Mouse (Mus musculus): ENCODE measurements around the gene Gp1ba. TPM values are rescaled to one million over a fixed set of nuclear protein-coding genes. Genes with fewer than 3 reads are reported as not detected.

Gene Gp1ba
- polyA plus RNA-seq, 1 experiment from 2014 or later: 0.22 TPM

GRCm38 (mm10) chr11:70658942-70659341 is 20.0 kb downstream of the Gp1ba start:
- WGBS: 81% methylated on average over 8 of the region's 8 CpGs
- H3K4me2 ChIP-seq (ENCODE audit: low read length): no peak overlapping the region
- no peak for DNase-seq (ENCODE audit: low spot score)
- no peak overlapping the region for H3K9ac ChIP-seq (ENCODE audit: low read length)
- no peak overlapping the region for H3K4me3 ChIP-seq (ENCODE audit: low read depth, low read length)
- H3K36me3 ChIP-seq (ENCODE audit: control insufficient read depth, insufficient read depth, low read length): peaks cover 29% of the 10 kb centered on the region
- no peak for ATAC-seq
- H3K27me3 ChIP-seq (replicated peaks; ENCODE audit: control insufficient read depth, insufficient read depth, low read length): no peaks in the 10 kb centered on the region
- no peak overlapping the region for H3K27ac ChIP-seq (ENCODE audit: low read depth, low read length)
- H3K9me3 ChIP-seq (replicated peaks; ENCODE audit: control insufficient read depth, low read length): no peaks in the 10 kb centered on the region
- peaks cover 13% of the 10 kb centered on the region for H3K4me1 ChIP-seq (ENCODE audit: control insufficient read depth, insufficient read depth, low read length)

DNA sequence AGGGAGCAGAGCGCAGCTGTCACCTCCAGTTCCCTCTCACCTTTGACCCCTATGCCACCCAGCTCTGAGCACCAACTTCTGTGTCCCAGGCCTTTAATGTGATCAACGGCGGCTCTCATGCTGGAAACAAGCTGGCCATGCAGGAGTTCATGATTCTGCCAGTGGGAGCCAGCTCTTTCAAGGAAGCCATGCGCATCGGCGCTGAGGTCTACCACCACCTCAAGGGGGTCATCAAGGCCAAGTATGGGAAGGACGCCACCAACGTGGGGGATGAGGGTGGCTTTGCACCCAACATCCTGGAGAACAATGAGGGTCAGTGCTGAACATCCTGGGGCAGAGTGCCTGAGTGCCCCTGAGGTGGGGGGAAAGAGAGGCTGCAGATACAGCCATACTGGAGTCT is 21.6 kb downstream of the Gp1ba start:
- H3K4me1 ChIP-seq (ENCODE audit: control insufficient read depth, insufficient read depth, low read length): peaks cover 11% of the 10 kb centered on the region
- no peaks in the 10 kb centered on the region for H3K9me3 ChIP-seq (replicated peaks; ENCODE audit: control insufficient read depth, low read length)
- no peak overlapping the region for H3K9ac ChIP-seq (ENCODE audit: low read length)
- no peak for DNase-seq (ENCODE audit: low spot score)
- peaks cover 46% of the 10 kb centered on the region for H3K36me3 ChIP-seq (ENCODE audit: control insufficient read depth, insufficient read depth, low read length)
- no peak for ATAC-seq
- no peak overlapping the region for H3K27ac ChIP-seq (ENCODE audit: low read depth, low read length)
- no peaks in the 10 kb centered on the region for H3K27me3 ChIP-seq (replicated peaks; ENCODE audit: control insufficient read depth, insufficient read depth, low read length)
- WGBS: 94% methylated on average over 8 of the region's 8 CpGs
- no peak overlapping the region for H3K4me2 ChIP-seq (ENCODE audit: low read length)
- no peak overlapping the region for H3K4me3 ChIP-seq (ENCODE audit: low read depth, low read length)

- DNase-seq (ENCODE audit: low spot score) (no peak), ATAC-seq (no peak)
- 93% methylated on average over 8 of the region's 8 CpGs for WGBS
- H3K27me3 ChIP-seq (replicated peaks; ENCODE audit: control insufficient read depth, insufficient read depth, low read length): no peaks in the 10 kb centered on the region
- H3K36me3 ChIP-seq (ENCODE audit: control insufficient read depth, insufficient read depth, low read length): peaks cover 52% of the 10 kb centered on the region
- H3K9me3 ChIP-seq (replicated peaks; ENCODE audit: control insufficient read depth, low read length): no peaks in the 10 kb centered on the region
- no peak overlapping the region for H3K27ac ChIP-seq (ENCODE audit: low read depth, low read length)
- peaks cover 6% of the 10 kb centered on the region for H3K4me1 ChIP-seq (ENCODE audit: control insufficient read depth, insufficient read depth, low read length)
- no peak overlapping the region for H3K4me2 ChIP-seq (ENCODE audit: low read length)
- H3K9ac ChIP-seq (ENCODE audit: low read length): no peak overlapping the region
- H3K4me3 ChIP-seq (ENCODE audit: low read depth, low read length): no peak overlapping the region
These were observed 24.2 kb downstream of the Gp1ba start for GRCm38 (mm10) chr11:70663101-70663500.

- H3K9ac ChIP-seq (ENCODE audit: low read length): no peak overlapping the region
- DNase-seq (ENCODE audit: low spot score): no peak
- no peaks in the 10 kb centered on the region for H3K27me3 ChIP-seq (replicated peaks; ENCODE audit: control insufficient read depth, insufficient read depth, low read length)
- H3K4me1 ChIP-seq (ENCODE audit: control insufficient read depth, insufficient read depth, low read length): peaks cover 7% of the 10 kb centered on the region
- ATAC-seq: no peak
- H3K4me3 ChIP-seq (ENCODE audit: low read depth, low read length): no peak overlapping the region
- 86% methylated on average over 6 of the region's 6 CpGs for WGBS
- H3K27ac ChIP-seq (ENCODE audit: low read depth, low read length): no peak overlapping the region
- H3K9me3 ChIP-seq (replicated peaks; ENCODE audit: control insufficient read depth, low read length): no peaks in the 10 kb centered on the region
- peaks cover 52% of the 10 kb centered on the region for H3K36me3 ChIP-seq (ENCODE audit: control insufficient read depth, insufficient read depth, low read length)
- H3K4me2 ChIP-seq (ENCODE audit: low read length): no peak overlapping the region
These were observed 25.0 kb downstream of the Gp1ba start for GRCm38 (mm10) chr11:70663957-70664356.

DNA sequence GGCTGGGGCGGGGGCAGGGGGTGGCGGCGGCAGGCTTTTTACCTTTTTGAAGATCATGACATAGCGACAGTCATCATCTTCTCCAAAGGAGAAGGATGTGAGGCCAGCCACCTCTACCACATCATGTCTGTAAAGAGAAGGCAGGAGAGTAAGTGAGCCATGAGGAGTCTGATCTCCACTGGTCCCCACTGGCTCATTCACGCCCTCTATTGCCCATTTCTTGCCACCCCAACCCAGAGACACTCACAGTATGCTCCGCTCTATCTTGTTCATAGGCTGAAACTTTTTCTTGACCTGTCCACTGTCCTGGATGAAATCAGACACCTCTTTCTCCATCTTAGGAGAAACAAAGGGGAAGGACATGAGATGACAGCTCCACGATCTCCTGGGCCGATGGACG is 25.8 kb downstream of the Gp1ba start:
- ATAC-seq: no peak
- H3K27me3 ChIP-seq (replicated peaks; ENCODE audit: control insufficient read depth, insufficient read depth, low read length): no peaks in the 10 kb centered on the region
- peaks cover 52% of the 10 kb centered on the region for H3K36me3 ChIP-seq (ENCODE audit: control insufficient read depth, insufficient read depth, low read length)
- peaks cover 7% of the 10 kb centered on the region for H3K4me1 ChIP-seq (ENCODE audit: control insufficient read depth, insufficient read depth, low read length)
- H3K4me2 ChIP-seq (ENCODE audit: low read length): no peak overlapping the region
- H3K9me3 ChIP-seq (replicated peaks; ENCODE audit: control insufficient read depth, low read length): no peaks in the 10 kb centered on the region
- H3K9ac ChIP-seq (ENCODE audit: low read length): no peak overlapping the region
- H3K27ac ChIP-seq (ENCODE audit: low read depth, low read length): no peak overlapping the region
- no peak for DNase-seq (ENCODE audit: low spot score)
- WGBS: 95% methylated on average over 9 of the region's 9 CpGs
- no peak overlapping the region for H3K4me3 ChIP-seq (ENCODE audit: low read depth, low read length)

- no peak overlapping the region for H3K4me3 ChIP-seq (ENCODE audit: low read depth, low read length)
- no peak overlapping the region for H3K27ac ChIP-seq (ENCODE audit: low read depth, low read length)
- 94% methylated on average over 8 of the region's 8 CpGs for WGBS
- peaks cover 14% of the 10 kb centered on the region for H3K4me1 ChIP-seq (ENCODE audit: control insufficient read depth, insufficient read depth, low read length)
- ATAC-seq (no peak), DNase-seq (ENCODE audit: low spot score) (no peak)
- peaks cover 49% of the 10 kb centered on the region for H3K36me3 ChIP-seq (ENCODE audit: control insufficient read depth, insufficient read depth, low read length)
- no peaks in the 10 kb centered on the region for H3K9me3 ChIP-seq (replicated peaks; ENCODE audit: control insufficient read depth, low read length)
- H3K9ac ChIP-seq (ENCODE audit: low read length): no peak overlapping the region
- no peak overlapping the region for H3K4me2 ChIP-seq (ENCODE audit: low read length)
- no peaks in the 10 kb centered on the region for H3K27me3 ChIP-seq (replicated peaks; ENCODE audit: control insufficient read depth, insufficient read depth, low read length)
These were observed 27.8 kb downstream of the Gp1ba start for GRCm38 (mm10) chr11:70666687-70667086.

DNA sequence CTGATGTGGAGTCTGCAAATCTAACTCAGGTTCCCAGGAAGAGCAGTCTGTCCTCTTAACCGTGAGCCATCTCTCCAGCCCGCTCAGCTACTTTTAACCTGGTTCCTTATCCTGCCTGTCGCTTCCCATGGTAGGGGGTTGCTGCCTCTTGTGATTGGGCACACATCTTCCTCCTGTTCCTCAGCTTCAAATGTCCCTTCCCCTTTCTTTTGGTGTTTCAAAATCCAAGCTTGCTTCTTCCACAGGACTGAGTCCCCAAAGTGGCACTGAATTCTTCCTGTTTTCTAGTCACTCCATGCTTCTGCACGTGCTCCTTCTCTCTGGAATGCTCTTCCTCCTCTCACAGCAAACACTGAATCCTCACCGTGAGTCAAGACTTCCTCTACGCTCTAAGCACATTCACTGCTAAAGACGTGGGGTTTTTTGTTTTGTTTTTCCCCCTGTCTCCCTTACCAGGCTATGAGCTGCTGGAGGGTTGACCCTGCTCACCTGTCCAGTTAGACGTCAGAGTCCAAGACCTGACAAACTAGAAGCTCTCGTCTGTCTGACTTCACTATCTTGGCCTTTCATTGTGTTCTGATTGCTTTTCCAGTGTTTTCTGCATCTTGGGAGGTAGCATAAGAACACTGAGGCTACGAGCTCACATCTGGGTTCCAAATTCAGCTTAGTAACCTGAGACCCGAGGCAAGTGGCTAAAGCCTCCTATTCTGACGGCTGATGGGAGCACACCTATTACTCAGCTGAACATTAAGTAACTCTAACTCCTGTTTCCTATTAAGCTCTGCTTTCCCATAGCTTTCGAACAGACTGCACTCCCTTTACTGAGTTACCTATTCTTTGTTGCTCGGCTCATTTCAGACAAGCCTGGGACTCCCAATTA is 28.6 kb downstream of the Gp1ba start:
- Histone ChIP-seq H3K9me3 (replicated peaks; ENCODE audit: control insufficient read depth, low read length) (no peaks in the 10 kb centered on the region), H3K36me3 (ENCODE audit: control insufficient read depth, insufficient read depth, low read length) (peaks cover 50% of the 10 kb centered on the region), H3K4me1 (ENCODE audit: control insufficient read depth, insufficient read depth, low read length) (peaks cover 14% of the 10 kb centered on the region), H3K9ac (ENCODE audit: low read length) (peak overlapping the region; percentile 70), H3K4me3 (ENCODE audit: low read depth, low read length) (peak overlapping the region; percentile 68), H3K4me2 (ENCODE audit: low read length) (peak overlapping the region; percentile 85), H3K27ac (ENCODE audit: low read depth, low read length) (peak overlapping the region; percentile 74; the same call in 1 of the 2 replicates), H3K27me3 (replicated peaks; ENCODE audit: control insufficient read depth, insufficient read depth, low read length) (no peaks in the 10 kb centered on the region)
- ATAC-seq: no peak
- 72% methylated on average over 14 of the region's 14 CpGs for WGBS
- DNase-seq (ENCODE audit: low spot score): no peak

GRCm38 (mm10) chr11:70668335-70668770 is 29.4 kb downstream of the Gp1ba start:
- Histone ChIP-seq H3K4me2 (ENCODE audit: low read length) (peak overlapping the region; percentile 85), H3K9ac (ENCODE audit: low read length) (peak overlapping the region; percentile 70), H3K4me1 (ENCODE audit: control insufficient read depth, insufficient read depth, low read length) (peaks cover 14% of the 10 kb centered on the region), H3K36me3 (ENCODE audit: control insufficient read depth, insufficient read depth, low read length) (peaks cover 42% of the 10 kb centered on the region), H3K27me3 (replicated peaks; ENCODE audit: control insufficient read depth, insufficient read depth, low read length) (no peaks in the 10 kb centered on the region), H3K4me3 (ENCODE audit: low read depth, low read length) (peak overlapping the region; percentile 68), H3K9me3 (replicated peaks; ENCODE audit: control insufficient read depth, low read length) (no peaks in the 10 kb centered on the region), H3K27ac (ENCODE audit: low read depth, low read length) (peak overlapping the region; percentile 74)
- ATAC-seq (no peak), DNase-seq (ENCODE audit: low spot score) (no peak)
- 1% methylated on average over 15 of the region's 15 CpGs for WGBS
